Mouse (Mus musculus): ENCODE measurements at regions not wholly inside any gene's neighbourhood (a gene's known extent, or its start where the extent isn't known, plus 50 kb on each side); places are given as distances from the start of the nearest gene placed in this dataset.

- no peak for TF ChIP-seq CTCF (IDR thresholded peaks at IDR 0.05; ENCODE audit: extremely low read depth, insufficient read depth, insufficient read length, insufficient replicate concordance)
- TF ChIP-seq POLR2A (IDR thresholded peaks at IDR 0.05; ENCODE audit: low read depth, low read length): no peak
Measured at GRCm38 (mm10) chr8:36027586-36027985, 262.0 kb downstream of the Gm19410 start.

All from spleen, adult 2 months (tissue).